Mouse (Mus musculus) spleen, postnatal 14 days (tissue): Measurements from ENCODE around the gene Mycl.
A peak's percentile ranks its signal among the peaks of the same experiment; 100 is the strongest.

Experiments used
- DNase-seq, 2 experiments: peaks; one replicate each; pipeline ENCODE4 v3.0.0; 2021 to 2022; ENCODE audit warnings: low spot score in 2 of 2

Gene Mycl

GRCm38 (mm10) chr4:123016451-123016957 is 21.1 kb downstream of the Mycl start, which contains the start of gene Trit1:
Gene Trit1 (plus strand): TSS chr4:123016597.
- peak; percentile 88 to 91 for DNase-seq

- DNase-seq, result no peak
Observed at GRCm38 (mm10) chr4:123021591-123021990, 26.1 kb downstream of the Mycl start.

GRCm38 (mm10) chr4:123022896-123023295 is 27.4 kb downstream of the Mycl start:
- no peak for DNase-seq

GRCm38 (mm10) chr4:123025418-123025817 is 30.0 kb downstream of the Mycl start:
- DNase-seq, result no peak

GRCm38 (mm10) chr4:123026161-123026560 is 30.7 kb downstream of the Mycl start:
- DNase-seq, result peak; percentile 14 to 39

- DNase-seq, result peak in 1 of 2 experiments; percentile 17
Observed at GRCm38 (mm10) chr4:123026597-123026996, 31.1 kb downstream of the Mycl start.

GRCm38 (mm10) chr4:123034841-123035240 is 39.4 kb downstream of the Mycl start:
- no peak for DNase-seq

- no peak for DNase-seq
Observed at GRCm38 (mm10) chr4:123035636-123036035, 40.2 kb downstream of the Mycl start.

GRCm38 (mm10) chr4:123036710-123037109 is 41.3 kb downstream of the Mycl start:
- no peak for DNase-seq

GRCm38 (mm10) chr4:123041131-123041530 is 45.7 kb downstream of the Mycl start:
- no peak for DNase-seq

GRCm38 (mm10) chr4:123043858-123044257 is 48.4 kb downstream of the Mycl start:
- DNase-seq, result no peak

- DNase-seq, result no peak
Observed at GRCm38 (mm10) chr4:123044842-123045241, 49.4 kb downstream of the Mycl start.

- DNase-seq, result no peak
Observed at GRCm38 (mm10) chr4:123046300-123046699, 50.8 kb downstream of the Mycl start.

- peak; percentile 26 to 52 for DNase-seq
Observed at GRCm38 (mm10) chr4:123050681-123051211, 55.3 kb downstream of the Mycl start.
